Mouse (Mus musculus): Measurements from ENCODE around the gene Myh9.

Myh9 gene

DNA sequence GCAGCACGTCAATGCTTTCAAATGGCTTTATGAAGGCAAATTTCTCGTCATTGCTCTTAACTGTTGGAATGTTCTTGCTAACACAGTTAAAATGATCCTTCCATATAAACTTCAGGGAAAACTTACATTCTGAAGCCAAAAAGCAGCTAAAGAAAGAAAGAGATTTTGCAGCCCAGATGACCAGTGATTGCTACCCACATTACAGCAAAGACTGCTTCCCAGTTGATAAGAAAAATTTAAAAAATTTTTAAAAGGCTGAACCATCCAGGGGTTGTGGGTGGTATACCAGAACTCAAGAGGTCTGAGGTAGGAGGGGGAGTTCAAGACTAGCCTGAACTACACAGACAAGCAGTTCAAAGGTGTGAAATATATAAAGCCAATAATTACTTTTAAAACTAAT is 1.1 kb upstream of the Myh9 start:
- DNase-seq: no peak

DNA sequence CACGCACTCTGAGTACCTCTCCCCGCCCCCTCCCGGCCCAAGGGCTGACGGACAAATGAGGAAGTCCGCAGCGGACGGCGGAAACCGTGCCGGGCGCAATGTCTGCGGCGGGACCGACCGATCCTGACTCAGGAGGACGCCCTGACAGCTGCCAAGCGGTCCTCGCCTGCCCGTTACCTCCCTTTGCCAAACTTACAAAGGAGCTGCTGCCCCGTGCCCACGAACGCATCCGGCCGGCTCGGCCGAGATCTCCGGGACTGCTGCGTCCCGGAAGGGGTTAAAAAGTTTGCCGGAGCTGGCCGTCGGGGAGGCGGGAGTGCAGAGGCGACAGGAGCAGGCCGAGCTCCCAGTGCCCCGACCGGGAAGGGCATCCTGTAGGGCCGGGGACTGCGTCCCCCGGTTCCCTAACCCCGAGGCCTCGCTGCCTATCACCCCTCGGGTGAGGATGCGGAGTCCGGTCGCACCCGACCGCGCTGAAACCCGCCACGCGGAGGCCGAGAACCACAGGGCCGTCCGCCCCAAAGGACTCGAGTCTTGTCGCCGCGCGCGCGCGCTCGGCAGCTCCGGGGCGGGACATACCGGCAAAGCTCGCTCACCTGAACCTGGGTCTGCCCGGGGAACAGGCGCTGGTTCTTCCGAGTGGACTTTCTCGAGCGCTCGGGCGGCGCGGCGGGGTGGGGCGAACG is 471 bp downstream of the Myh9 start:
- peak in 1 of 2 experiments; percentile 73 for DNase-seq

DNA sequence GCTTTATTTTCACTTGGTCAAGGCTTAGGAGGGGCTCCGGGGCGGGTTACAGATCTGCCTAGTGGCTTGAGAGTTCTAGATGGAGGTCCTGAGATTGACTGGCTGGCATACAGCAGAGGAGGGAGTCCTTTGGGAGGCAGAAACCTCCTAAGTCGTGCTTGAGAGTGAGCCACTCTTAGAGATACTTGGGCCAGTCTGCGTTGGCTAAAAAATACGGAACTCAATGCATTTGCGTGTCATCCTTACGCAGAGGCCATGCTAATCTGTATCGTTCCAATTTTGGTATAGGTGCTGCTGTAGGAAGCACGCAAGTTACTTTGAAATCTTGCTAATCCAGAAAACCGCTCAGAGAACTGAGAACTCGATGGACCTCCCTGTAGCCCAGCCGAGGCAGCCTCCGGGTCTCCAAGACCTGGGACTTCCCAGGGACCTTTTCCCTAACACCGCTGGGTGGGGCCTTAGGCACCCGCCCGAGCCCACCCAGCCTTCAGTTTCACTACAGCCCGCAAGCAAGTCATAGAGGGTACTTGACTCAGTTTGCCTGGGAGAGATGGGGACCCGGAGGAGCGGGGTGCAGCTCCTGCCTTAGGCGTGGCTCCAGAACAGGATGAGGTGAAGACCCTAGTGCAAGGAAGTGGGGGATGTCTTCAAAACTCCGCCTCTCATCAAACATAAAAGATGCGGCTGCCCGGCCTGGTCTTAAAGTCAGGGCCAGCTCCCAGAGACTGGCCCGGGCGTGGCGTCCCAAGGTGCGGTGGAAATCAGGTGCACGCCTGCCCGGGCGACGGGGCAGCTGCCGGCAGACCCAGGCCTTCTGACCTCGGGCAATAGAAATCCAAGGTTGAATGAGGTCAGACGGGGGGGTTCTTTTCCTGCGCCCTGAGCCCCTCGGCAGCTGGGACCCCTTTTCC is 1.3 kb downstream of the Myh9 start:
- DNase-seq: peak; percentile 57 to 68

DNA sequence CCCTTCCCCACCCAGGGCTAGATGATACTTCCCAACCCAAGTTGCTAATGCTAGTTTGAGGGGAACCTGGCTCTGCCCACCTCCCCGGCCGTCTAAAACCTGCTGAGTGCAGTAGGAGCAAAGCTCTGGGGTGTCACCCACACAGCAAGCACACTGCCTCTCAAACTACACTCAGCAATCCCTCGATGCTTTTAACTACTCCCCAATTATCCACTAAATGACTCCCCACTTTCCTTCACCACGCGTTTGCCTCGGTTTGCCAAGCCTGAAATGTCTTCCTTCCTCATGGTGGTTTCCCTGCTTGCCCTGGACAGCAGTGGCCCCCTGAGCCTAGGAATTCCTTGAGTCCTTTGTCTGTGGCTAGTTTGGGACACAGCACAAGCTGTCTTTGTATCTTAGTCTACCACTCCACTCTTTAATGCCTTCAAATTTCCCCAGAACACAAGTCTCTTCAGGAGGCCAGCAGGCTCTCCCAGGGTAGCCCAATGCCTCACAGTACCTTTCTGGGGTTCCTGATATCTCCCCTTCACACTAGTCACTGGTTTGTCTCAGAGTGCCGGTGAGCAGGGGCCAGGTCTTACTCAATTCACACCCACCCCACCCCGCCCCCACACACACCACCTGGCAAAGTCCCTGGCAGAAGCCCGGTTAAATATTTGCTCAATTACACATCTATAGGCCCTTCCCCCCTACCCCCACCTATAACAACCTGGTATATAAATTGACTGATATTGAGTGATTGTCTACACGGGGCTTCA is 2.3 kb downstream of the Myh9 start:
- peak in 1 of 2 experiments; percentile 36 for DNase-seq

DNA sequence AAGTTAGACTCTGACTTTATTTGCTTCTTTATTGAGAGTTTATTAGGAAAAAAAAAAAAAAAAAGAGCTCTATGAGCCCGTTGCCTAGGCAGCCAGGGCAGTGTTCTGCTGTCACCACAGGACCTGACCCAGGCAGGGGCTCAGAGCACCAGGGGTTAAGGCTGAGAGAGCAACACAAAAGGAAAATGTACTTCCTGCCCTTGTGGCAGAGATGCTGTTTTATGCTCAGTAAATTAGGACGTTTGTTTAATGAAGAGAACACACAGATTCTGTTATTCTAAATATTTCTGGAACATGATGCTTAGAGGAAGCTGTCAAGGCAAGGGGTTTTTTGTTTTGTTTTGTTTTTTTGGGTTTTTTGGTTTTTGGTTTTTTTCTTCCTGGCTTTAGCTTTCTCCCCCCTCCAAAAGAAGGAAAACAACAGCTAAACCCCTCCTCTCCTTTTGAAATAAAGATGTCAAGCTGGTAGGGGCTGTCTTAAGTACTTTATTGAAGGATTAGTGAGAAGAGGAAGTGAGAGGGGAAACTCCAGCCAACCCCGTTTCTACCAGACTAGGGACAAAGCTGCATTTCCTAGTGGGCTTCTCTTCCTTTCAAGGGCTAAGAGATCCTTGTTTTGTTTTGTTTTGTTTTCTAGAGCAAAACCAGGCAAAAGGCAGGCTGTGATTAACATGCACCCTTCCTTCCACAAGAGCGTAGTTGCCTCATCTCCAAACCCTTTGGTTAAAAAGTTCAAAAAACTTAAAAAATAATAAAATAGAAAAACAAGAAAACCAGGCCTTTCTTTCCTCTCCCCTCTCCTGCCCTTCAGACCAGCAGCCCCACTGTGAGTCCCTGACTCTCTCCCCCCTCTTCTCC is 3.2 kb downstream of the Myh9 start:
- peak; percentile 36 to 65 for DNase-seq

DNA sequence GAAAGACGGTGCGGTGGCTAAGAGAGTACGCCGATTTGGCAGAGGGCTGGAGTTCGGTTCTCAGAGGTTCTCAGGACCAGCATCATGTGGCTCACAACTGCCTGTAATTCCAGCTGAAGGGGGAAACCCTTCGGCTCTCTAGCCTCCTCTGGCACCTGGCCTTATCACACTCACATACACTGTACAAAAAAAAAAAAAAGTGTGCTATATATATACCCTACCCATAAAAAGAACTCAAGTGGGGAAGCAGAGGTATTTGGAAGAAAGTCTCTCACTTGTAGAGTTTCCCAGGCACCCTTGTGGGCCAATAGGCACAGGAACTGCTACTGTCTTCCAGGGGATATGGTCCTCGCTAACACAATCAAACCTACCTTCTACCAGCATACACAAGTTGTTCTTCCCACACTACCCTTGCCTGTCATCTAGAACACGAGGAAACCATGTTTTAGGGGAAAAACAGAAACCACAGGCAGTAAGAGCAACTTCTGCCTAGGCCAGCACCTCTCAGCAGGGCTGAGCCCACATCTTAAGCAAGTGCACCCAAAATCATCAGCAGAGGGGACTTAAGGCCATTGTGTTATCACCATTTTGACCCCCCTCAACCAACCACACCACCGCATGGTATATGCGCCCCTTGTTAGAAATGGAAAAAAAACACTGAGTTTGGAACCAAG is 4.4 kb downstream of the Myh9 start:
- DNase-seq: no peak

DNA sequence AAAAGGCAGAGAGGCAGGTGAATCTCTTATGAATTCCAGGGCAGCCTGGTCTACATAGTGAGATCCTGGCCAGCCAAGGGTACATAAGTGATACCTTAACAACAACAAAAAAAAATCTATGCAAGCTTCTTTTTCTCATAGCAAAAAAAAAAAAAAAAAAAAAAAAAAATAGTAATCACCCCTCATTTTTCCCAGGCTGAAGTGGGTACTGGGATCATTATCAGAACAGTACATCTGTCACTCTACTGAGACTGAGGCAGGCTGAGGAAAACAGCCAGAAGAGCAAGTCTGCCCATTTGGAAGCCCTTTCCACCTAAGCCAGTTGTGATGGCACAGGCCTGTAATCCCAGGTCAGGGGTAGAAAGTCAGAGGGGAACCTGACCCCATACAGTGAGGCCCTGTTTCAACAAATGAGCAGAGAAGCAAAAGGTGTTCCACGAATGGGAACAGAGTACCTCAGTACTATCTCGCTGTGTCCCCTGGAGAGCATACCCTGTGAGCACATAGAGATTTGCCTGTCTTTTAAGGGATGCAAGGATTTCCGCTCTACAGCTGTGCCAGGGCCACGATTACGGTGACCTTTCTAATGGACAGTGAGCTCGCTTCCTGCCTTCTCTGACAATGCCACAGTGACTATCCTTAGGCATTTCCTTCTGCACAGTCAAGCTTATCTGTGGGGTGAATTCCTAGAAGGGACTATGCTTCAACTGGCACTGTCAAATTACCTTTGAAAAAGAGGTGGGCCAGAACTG is 5.1 kb downstream of the Myh9 start:
- no peak for DNase-seq

DNA sequence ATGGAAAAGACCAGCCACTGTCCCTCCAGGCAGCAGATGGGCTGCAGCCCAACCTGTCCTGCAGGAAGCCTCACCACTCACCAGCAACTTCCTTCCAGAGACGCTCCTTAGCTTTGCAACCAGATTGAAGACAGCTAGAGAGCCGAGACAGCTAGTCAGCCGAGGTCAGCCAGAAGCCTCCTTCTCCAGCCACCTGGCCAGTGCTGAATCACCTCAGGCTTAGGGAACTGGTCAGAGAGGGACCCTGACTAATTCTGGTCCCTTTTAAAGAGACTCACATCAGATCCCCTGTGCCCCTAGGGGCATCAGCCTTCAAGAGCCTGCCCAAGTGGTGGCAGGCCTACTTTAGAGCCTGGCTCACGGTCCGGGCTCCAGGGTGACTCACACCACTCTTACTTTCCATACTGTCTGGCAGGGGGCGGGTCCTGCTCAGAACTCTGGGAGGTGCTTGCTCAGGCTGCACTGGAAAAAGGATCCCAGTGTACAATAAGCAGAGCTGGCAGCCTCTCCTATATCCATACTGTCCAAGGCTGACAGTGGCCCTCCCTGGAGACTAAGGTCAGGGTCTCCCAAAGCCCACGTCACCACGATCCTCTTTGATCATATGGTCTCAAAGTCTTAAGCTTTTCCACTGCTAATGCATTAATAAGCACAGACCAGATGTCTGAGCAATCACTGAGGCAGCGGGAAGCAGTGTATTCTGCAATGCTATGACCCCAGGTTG is 5.9 kb downstream of the Myh9 start:
- DNase-seq: peak; percentile 34 to 38

DNA sequence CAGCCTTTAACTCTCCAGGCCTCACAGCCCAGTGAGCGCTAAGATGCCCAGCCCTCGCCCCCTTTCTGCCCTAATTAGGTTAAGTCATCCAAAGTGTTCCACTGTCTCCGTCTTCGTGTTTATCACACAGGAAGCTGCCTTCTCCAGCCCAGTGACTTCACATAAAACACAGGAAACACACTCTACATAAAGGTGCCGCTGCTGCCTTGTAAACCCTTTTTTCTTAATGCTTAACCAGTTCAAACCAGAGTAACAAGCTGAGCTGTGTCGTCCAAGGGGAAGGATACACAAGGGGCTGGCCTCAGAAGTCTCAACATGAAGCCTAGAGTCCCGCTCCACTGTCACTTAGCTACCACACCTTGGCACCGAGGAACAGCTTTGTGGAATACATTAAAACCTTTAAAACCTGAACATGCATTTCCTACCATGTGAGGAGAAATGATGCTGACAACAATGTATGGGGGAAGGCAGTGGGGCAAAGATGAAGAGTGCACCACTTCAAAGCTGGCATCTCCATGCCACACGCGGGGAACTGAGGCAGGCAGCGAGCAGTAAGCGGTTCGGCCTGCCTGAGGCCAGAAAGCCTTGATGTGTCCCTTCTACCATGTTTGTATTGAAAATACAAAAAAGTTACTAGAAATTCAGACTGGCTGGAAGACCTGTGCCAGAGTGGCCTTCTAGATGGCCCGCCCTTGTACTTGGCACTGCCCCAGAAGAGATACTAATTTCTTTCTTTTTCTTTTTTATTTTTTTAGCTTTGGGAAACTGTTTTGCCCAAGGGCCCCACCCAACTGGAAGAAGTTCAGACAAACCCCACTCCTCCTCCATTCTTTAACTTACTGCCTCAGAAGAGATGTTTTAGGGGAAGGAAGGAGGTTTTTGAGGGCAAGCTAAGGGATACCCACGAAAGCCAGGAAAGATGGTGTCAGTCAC is 7.4 kb downstream of the Myh9 start:
- DNase-seq: peak; percentile 61 to 67

DNA sequence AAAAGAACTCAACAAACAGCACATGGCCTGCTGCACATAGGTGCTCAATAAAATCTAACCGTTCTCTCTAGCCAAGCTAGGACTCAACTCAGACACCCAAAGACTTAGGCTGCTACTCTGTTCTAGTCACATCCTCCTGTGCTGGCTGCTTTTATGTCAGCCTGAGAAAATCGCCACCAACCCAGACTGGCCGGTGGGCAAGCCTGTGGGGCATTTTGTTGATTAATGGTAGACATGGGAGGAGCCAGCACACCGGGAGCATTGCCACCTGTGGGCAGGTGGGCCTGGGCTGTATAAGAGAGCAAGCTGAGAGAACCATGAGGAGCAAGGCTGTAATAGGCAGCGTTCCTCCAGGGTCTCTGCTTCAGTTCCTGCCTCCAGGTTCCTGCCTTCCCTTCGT is 8.2 kb downstream of the Myh9 start:
- peak; percentile 28 to 45 for DNase-seq

DNA sequence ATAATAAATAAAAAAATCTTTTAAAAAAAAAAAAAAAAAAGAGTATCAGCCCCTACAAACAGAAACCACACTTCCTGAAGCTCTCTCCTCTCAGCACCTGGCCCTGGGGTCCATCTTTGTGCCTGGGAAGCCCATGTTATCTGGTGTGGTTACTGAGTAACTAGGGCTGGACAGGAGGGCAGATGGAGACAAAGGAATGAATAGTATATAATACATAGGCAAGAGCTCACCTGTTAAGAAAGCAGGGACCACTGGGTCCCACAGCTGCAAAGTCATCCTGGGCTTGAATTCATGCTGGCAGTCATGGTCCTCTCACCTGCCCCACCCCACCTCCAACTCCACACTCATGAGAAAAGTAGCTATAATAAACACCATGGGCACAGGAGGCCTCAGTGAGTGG is 8.9 kb downstream of the Myh9 start:
- DNase-seq: peak in 1 of 2 experiments; percentile 36

DNA sequence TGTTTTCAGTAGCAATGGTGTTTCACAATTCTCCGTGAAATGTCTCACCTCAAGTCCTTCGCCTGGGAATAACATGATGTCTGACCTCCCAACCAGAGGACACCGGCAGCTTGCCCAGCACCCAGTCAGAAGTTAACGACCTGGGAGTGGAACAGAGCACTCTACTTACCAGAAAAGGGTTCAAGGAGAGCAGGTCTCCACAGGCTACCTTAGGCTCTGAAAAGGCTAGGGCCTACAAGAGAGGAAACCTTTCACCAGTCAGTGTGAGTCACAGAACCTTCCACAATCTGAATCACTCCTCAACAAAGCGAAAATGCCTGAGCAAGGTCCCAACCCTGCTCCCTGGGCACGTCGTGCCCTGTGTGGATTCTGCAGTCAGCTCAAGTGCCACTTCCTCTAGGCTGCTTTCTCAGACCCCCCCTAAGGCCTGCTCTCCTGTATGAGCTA is 9.5 kb downstream of the Myh9 start:
- DNase-seq: peak; percentile 43 to 64

DNA sequence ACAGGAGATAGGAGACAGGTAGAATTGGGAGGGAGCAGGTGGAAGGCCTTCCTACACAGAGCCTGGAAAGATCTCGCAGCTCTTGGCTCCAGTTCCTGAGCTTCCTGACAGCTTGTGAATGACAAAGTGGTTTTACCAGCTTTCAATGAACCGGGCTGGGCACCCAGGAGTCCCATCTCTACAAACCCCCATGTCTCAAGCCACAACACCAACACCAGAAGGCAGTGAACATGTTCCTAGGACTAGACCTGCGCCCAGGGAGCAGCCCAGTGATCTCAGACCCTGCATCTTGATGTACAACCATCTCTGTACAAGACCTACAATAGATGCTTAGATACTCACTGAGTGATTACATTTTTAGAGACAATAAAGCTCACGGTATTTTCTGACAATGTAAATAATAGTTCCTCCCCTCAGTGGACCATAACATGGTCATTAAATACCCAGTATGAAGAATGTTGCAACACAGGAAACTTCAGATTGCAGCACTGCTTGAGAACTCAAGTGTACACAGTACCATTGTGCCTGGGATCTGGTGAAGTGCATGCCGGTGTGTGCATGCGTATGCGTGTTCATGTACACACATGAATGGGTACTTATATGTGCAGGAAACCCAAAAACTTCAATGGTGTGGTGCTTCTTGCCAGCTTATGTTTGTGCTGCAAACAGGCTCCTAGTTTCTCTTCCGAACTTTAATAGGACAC is 10.1 kb downstream of the Myh9 start:
- DNase-seq: no peak

DNA sequence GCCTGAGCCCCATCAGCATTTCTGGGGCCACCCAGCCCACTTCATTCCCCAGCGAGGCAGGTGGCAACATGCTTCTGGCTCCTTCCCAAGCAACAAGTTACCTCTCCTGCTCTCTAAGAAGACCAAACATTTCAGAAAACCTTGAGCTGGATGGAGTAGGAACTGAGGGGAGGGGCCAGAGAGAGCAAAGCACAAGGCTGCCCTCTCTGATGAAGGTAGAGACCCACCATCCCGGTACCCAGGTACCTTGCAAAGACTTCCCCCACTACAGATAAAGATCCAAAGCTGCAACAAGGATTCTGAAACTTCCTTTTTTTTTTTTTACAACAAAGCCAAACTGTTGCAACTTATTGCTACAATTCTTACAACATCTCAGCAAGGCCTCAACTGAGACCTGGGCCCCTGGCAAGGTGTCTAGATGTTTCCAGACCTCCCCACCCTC is 10.8 kb downstream of the Myh9 start:
- no peak for DNase-seq

DNA sequence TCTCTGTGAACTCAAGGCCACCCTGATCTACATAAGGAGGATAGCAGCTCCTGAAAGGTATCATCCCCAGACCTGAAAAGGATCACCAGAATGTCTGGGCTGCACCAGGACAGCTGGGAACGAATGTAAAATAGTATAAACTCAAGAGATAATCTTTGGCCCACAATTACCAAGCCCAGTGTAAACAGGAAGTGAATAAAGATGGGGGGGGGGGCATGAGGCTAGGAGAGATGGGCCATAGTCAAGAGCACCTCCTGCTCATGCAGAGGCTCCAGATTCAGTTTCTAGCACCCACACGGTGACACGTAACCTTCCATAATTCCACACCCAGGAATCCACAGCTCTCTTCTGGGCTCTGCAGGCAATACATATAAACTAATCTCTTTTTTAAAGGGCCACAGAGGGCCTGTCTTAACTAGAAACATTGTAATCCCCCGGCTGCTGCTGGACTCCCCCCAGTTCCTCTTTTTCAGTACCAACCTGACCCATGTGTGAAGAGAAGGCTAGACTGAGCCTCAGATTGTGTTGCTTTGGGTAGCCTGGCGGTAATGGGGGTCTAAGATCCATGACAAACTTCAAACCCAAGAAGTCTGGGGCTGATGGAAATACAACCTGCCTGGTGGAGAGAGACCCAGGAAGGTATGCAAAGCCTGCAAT is 11.4 kb downstream of the Myh9 start:
- DNase-seq: no peak

DNA sequence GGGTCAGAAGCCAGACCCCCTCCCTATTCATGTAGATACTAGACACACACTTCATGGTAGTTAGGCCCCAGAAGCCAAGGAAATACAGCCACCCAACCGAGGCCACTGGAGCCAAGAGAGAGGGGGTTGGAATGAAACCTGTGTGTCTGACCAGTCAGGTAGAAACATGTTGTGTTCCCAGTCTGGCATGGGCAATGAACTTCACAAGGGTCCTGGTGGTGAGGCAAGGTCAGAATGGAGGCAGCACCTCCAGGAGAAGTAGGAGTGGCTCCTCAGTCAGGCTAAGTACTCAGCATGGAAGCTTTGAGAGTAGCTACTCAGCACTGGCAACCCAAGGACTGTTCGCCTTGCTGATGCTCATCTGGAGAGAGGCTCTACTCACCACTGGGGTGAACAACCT is 12.4 kb downstream of the Myh9 start:
- DNase-seq: no peak

DNA sequence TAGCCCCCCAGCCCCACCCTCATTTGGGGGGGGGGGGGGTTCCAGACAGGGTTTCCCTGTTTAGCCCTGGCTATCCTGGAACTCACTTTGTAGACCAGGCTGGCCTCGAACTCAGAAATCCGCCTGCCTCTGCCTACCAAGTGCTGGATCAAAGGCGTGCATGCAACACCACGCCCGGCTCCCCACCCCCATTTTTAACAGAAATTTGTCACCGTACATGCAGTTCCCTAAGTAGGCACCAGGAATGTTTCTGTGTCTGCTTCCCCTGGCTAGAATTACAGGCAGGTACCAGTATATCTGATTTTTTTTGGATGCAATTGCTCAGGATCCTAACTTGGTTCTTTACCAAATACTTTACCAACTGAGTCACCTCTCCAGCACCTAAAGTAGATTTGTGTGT is 13.1 kb downstream of the Myh9 start:
- DNase-seq: no peak

DNA sequence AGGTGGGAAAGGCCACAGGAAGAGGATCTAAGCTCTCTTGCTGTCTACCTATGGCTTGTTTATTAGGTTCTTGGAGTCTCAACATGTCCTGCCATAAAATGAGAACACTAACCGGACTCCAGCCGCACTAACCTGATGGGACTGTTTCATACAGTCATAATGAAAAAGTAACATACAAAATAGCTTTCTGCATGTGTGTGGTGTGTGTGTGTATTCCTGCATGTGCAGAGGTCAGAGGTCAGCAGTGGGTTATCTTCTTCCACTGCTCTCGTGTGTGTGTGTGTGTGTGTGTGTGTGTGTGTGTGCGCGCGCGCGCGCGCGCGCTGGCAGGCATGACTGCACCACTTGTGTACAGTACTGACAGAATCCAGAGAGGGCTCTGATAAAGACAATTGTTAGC is 13.7 kb downstream of the Myh9 start:
- DNase-seq: no peak
